ENCODE assay signal across 10 mouse cellular contexts in genomic region chr7:99065391-99065831, GRCm38 (mm10).
DNase-seq lines count a peak whose midpoint lies in the region; ATAC-seq lines count a peak whose summit lies in the region.
"Had no signal": no experiment of that assay in that cellular context is flagged by ENCODE, and none has a peak within 500 bp of the region (broad histone marks: within the 10 kb centered on the region; RNA-seq: fewer than 3 reads in every experiment).

No protein-coding gene starts in this region.

- peak; percentile 30 for DNase-seq in adrenal gland, postnatal 14 days
- no peak for DNase-seq in adrenal gland, adult 18-20 months (ENCODE audit: low spot score in 2 of 2)
- no peak for DNase-seq in lung, postnatal 4 days
- no peak for DNase-seq in cerebellum, adult 9-11 months
- no peak for DNase-seq in thymus, postnatal 25 days
- DNase-seq: layer of hippocampus, postnatal 36 days; liver, postnatal 0 days had no signal

- no peak overlapping the region for H3K27ac ChIP-seq in lung, embryonic 16.5 days (ENCODE audit: low read length)
- peak overlapping the region; percentile 81 for H3K27ac ChIP-seq in kidney, embryonic 16.5 days (ENCODE audit: low read length)
- peak overlapping the region; percentile 54; the same call in 1 of the 2 replicates for H3K27ac ChIP-seq in neural tube, embryonic 15.5 days (replicated peaks)

- H3K4me2 ChIP-seq in lung, embryonic 16.5 days (ENCODE audit: low read depth, low read length): no peak overlapping the region
- peak overlapping the region; percentile 41 for H3K4me2 ChIP-seq in kidney, embryonic 16.5 days (replicated peaks; ENCODE audit: low read depth, low read length)
- H3K4me2 ChIP-seq in neural tube, embryonic 15.5 days: peak overlapping the region; percentile 38

- H3K9ac ChIP-seq in lung, embryonic 16.5 days (ENCODE audit: low read length): no peak overlapping the region
- 0 out of 2 replicates have a peak overlapping the region, but pooled peaks have one; percentile 17 for H3K9ac ChIP-seq in kidney, embryonic 16.5 days (replicated peaks; ENCODE audit: low read length)
- H3K9ac ChIP-seq in neural tube, embryonic 15.5 days (replicated peaks): no peak overlapping the region
- H3K9ac ChIP-seq: liver, postnatal 0 days had no signal

- H3K4me1 ChIP-seq in lung, embryonic 16.5 days (replicated peaks; ENCODE audit: control insufficient read depth, insufficient read depth, low read length): peaks cover 2% of the 10 kb centered on the region; the same call in 1 of the 2 replicates
- peaks cover 18% of the 10 kb centered on the region for H3K4me1 ChIP-seq in kidney, embryonic 16.5 days (ENCODE audit: insufficient read depth, low read length)
- peaks cover 12% of the 10 kb centered on the region for H3K4me1 ChIP-seq in neural tube, embryonic 15.5 days

- H3K9me3 ChIP-seq in lung, embryonic 16.5 days (ENCODE audit: control insufficient read depth, low read length): no peaks in the 10 kb centered on the region
- H3K9me3 ChIP-seq in kidney, embryonic 16.5 days (ENCODE audit: low read length): no peaks in the 10 kb centered on the region
- no peaks in the 10 kb centered on the region for H3K9me3 ChIP-seq in neural tube, embryonic 15.5 days (replicated peaks)

- peak; percentile 56; the same call in 1 of the 2 replicates for ATAC-seq in lung, embryonic 16.5 days (ENCODE audit: low read depth)
- ATAC-seq in kidney, embryonic 16.5 days (ENCODE audit: low FRiP score, low TSS enrichment): peak; percentile 93
- ATAC-seq in neural tube, embryonic 15.5 days (ENCODE audit: low FRiP score): peak; percentile 55; the same call in 1 of the 2 replicates
- ATAC-seq: liver, postnatal 0 days had no signal

- no peaks in the 10 kb centered on the region for H3K27me3 ChIP-seq in lung, embryonic 16.5 days (ENCODE audit: control insufficient read depth, insufficient read depth, low read depth, low read length)
- H3K27me3 ChIP-seq in kidney, embryonic 16.5 days (ENCODE audit: insufficient read depth, low read length): no peaks in the 10 kb centered on the region
- H3K27me3 ChIP-seq in neural tube, embryonic 15.5 days (replicated peaks): no peaks in the 10 kb centered on the region

- H3K36me3 ChIP-seq in lung, embryonic 16.5 days (ENCODE audit: control insufficient read depth, insufficient read depth, low read length): no peaks in the 10 kb centered on the region
- H3K36me3 ChIP-seq in kidney, embryonic 16.5 days (ENCODE audit: insufficient read depth, low read length): no peaks in the 10 kb centered on the region
- no peaks in the 10 kb centered on the region for H3K36me3 ChIP-seq in neural tube, embryonic 15.5 days

- H3K4me3 ChIP-seq in lung, embryonic 16.5 days (ENCODE audit: low read length): no peak overlapping the region
- no peak overlapping the region for H3K4me3 ChIP-seq in kidney, embryonic 16.5 days (ENCODE audit: low read length)
- H3K4me3 ChIP-seq in neural tube, embryonic 15.5 days (replicated peaks): no peak overlapping the region

- 15% methylated on average over 11 of the region's 11 CpGs for WGBS in lung, embryonic 16.5 days
- WGBS in kidney, embryonic 16.5 days: 5% methylated on average over 11 of the region's 11 CpGs
- WGBS in neural tube, embryonic 15.5 days: 3% methylated on average over 11 of the region's 11 CpGs
